Mouse (Mus musculus) large intestine, adult 2 months (tissue): ENCODE data around the gene Gnas. TPM values are rescaled to one million over a fixed set of nuclear protein-coding genes. Genes with fewer than 3 reads are reported as not detected.

Experiments used
- DNase-seq: peaks from one replicate; pipeline ENCODE4 v3.0.0-alpha.2; 2012; ENCODE audit warnings: low read depth, low spot score
- WGBS: fragments of 180-500 bp; shearing (Covaris S2); methylation state at CpG from one replicate; pipeline ENCODE4 v1.1.7; 2018; 5-methylcytosine and 5-hydroxymethylcytosine counted together
- polyA plus RNA-seq: library from polyadenylated mRNA; depleted of rRNA; stranded (reverse); fragments of >200 nt; gene quantifications from 2 replicates; pipeline ENCODE4 v1.2.3, GENCODE M21; 2012; rRNA removed

The Gnas gene
- 546 and 581 TPM in 2 replicates for polyA plus RNA-seq

- 52% methylated on average over 19 of the region's 19 CpGs for WGBS
- DNase-seq: no peak
These were observed at the start of gene Gnas for GRCm38 (mm10) chr2:174284011-174284410. Gene Gnas (plus strand): TSS chr2:174284320.

GRCm38 (mm10) chr2:174242431-174242830 is 41.7 kb upstream of the Gnas start:
- DNase-seq: no peak
- WGBS: 86% methylated on average over 5 of the region's 5 CpGs

- DNase-seq: no peak
These were observed 32.2 kb upstream of the Gnas start for GRCm38 (mm10) chr2:174251963-174252362.

- WGBS: 39% methylated on average over 2 of the region's 2 CpGs
- DNase-seq: no peak
These were observed 26.8 kb upstream of the Gnas start for GRCm38 (mm10) chr2:174257312-174257711.

- no peak for DNase-seq
- WGBS: 39% methylated on average over 3 of the region's 3 CpGs
These were observed 24.1 kb upstream of the Gnas start for GRCm38 (mm10) chr2:174260004-174260403.

- WGBS: 36% methylated on average over 4 of the region's 4 CpGs
- DNase-seq: no peak
These were observed 23.0 kb upstream of the Gnas start for GRCm38 (mm10) chr2:174260908-174261800.

GRCm38 (mm10) chr2:174261801-174262200 is 22.3 kb upstream of the Gnas start:
- DNase-seq: no peak
- WGBS: 64% methylated on average over 6 of the region's 6 CpGs

- WGBS: 61% methylated on average over 5 of the region's 5 CpGs
- no peak for DNase-seq
These were observed 20.9 kb upstream of the Gnas start for GRCm38 (mm10) chr2:174263110-174263815.

- 77% methylated on average over 8 of the region's 8 CpGs for WGBS
- DNase-seq: no peak
These were observed 19.9 kb upstream of the Gnas start for GRCm38 (mm10) chr2:174264248-174264647.

- DNase-seq: no peak
- 88% methylated on average over 7 of the region's 7 CpGs for WGBS
These were observed 13.7 kb upstream of the Gnas start for GRCm38 (mm10) chr2:174270416-174270815.

- DNase-seq: no peak
- WGBS: 86% methylated on average over 6 of the region's 6 CpGs
These were observed 12.7 kb upstream of the Gnas start for GRCm38 (mm10) chr2:174271459-174271858.

GRCm38 (mm10) chr2:174273131-174273530 is 11.0 kb upstream of the Gnas start:
- 71% methylated on average over 5 of the region's 5 CpGs for WGBS
- no peak for DNase-seq

GRCm38 (mm10) chr2:174273961-174274360 is 10.2 kb upstream of the Gnas start:
- 79% methylated on average over 2 of the region's 2 CpGs for WGBS
- no peak for DNase-seq

- WGBS: 66% methylated on average over 8 of the region's 8 CpGs
- no peak for DNase-seq
These were observed 4.3 kb upstream of the Gnas start for GRCm38 (mm10) chr2:174279771-174280170.

- 59% methylated on average over 11 of the region's 11 CpGs for WGBS
- DNase-seq: no peak
These were observed 779 bp upstream of the Gnas start for GRCm38 (mm10) chr2:174283341-174283740.

- DNase-seq: no peak
- 55% methylated on average over 58 of the region's 58 CpGs for WGBS
These were observed 812 bp downstream of the Gnas start for GRCm38 (mm10) chr2:174284807-174285457.

GRCm38 (mm10) chr2:174285921-174286470 is 1.9 kb downstream of the Gnas start:
- DNase-seq: no peak
- 50% methylated on average over 34 of the region's 34 CpGs for WGBS

GRCm38 (mm10) chr2:174287921-174288320 is 3.8 kb downstream of the Gnas start:
- DNase-seq: no peak
- WGBS: 58% methylated on average over 7 of the region's 7 CpGs

GRCm38 (mm10) chr2:174288673-174289430 is 4.7 kb downstream of the Gnas start:
- DNase-seq: no peak
- 42% methylated on average over 12 of the region's 12 CpGs for WGBS
